Mouse (Mus musculus) liver, adult 2 months (tissue): ENCODE results near the gene Nr2e1. TPM values are rescaled to one million over a fixed set of nuclear protein-coding genes. Genes with fewer than 3 reads are reported as not detected.

ENCODE experiments used
- DNase-seq: peaks from one replicate; pipeline ENCODE4 v3.0.0-alpha.2; 2011; ENCODE audit warnings: low read depth, low spot score; ENCODE audit errors: extremely low read depth
- H3K27ac ChIP-seq: fragments of 200-500 bp; replicated peaks from 2 replicates; pipeline ENCODE4 v1.5.1; 2012; ENCODE audit warnings: low read depth, mild to moderate bottlenecking, control low read depth, inconsistent platforms, low read length; ENCODE audit not compliant: insufficient read depth
- H3K27me3 ChIP-seq: fragments of 200-500 bp; 2 replicates; pipeline ENCODE4 v1.6.1; 2012; ENCODE audit warnings: mild to moderate bottlenecking, moderate library complexity, low read length, inconsistent platforms; ENCODE audit not compliant: control insufficient read depth, insufficient read depth
- H3K36me3 ChIP-seq: fragments of 200-500 bp; 2 replicates; pipeline ENCODE4 v1.6.1; 2012; ENCODE audit warnings: low read length, inconsistent platforms; ENCODE audit not compliant: control insufficient read depth, insufficient read depth
- H3K4me1 ChIP-seq: fragments of 200-500 bp; 2 replicates; pipeline ENCODE4 v1.6.1; 2011; ENCODE audit warnings: low read length; ENCODE audit not compliant: control insufficient read depth, insufficient read depth
- H3K4me3 ChIP-seq: fragments of 200-500 bp; 2 replicates; pipeline ENCODE4 v1.5.1; 2011; ENCODE audit warnings: low read depth, mild to moderate bottlenecking, control low read depth, low read length, moderate library complexity; ENCODE audit not compliant: insufficient read depth
- H3K79me2 ChIP-seq: fragments of 200-500 bp; 2 replicates; pipeline ENCODE4 v1.6.1; 2012; ENCODE audit warnings: inconsistent platforms, mild to moderate bottlenecking, low read length, moderate library complexity; ENCODE audit not compliant: control insufficient read depth, insufficient read depth
- H3K9ac ChIP-seq: fragments of 200-500 bp; 2 replicates; pipeline ENCODE4 v1.6.1; 2012; ENCODE audit warnings: low read depth, mild to moderate bottlenecking, control low read depth, inconsistent platforms, low read length
- CTCF ChIP-seq: fragments of 200-500 bp; IDR thresholded peaks from 2 replicates; pipeline ENCODE4 v1.5.1; 2011; ENCODE audit warnings: low read depth, low read length, control low read depth
- POLR2A ChIP-seq: fragments of 200-500 bp; IDR thresholded peaks from 2 replicates; pipeline ENCODE4 v1.6.1; 2011; ENCODE audit warnings: low read length, control low read depth; ENCODE audit not compliant: insufficient read depth; ENCODE audit errors: extremely low read depth
- WGBS: fragments of 180-500 bp; shearing (Covaris S2); methylation state at CpG from one replicate; pipeline ENCODE4 v1.1.7; 2018; 5-methylcytosine and 5-hydroxymethylcytosine counted together
- polyA plus RNA-seq: library from polyadenylated mRNA; depleted of rRNA; stranded (reverse); fragments of >200 nt; gene quantifications from 2 replicates; pipeline ENCODE4 v1.2.3, GENCODE M21; 2012; rRNA removed
- total RNA-seq: library from RNA; depleted of rRNA; stranded (reverse); fragments of >200 nt; gene quantifications from 2 replicates; pipeline ENCODE4 v1.2.3, GENCODE M21; 2014; rRNA removed

The Nr2e1 gene
- total and polyA plus RNA-seq, 2 experiments: not detected

GRCm38 (mm10) chr10:42522912-42523311 lies 60.5 kb downstream of the Nr2e1 start:
- Histone ChIP-seq H3K36me3 (peaks cover 15% of the 10 kb centered on the region; the same call in 1 of the 2 replicates), H3K4me3 (no peak overlapping the region), H3K9ac (no peak overlapping the region), H3K4me1 (peaks cover 9% of the 10 kb centered on the region), H3K79me2 (peaks cover 12% of the 10 kb centered on the region; the same call in 1 of the 2 replicates), H3K27me3 (no peaks in the 10 kb centered on the region), H3K27ac (no peak overlapping the region)
- DNase-seq: peak; percentile 42
- 32% methylated on average over 2 of the region's 2 CpGs for WGBS
- TF ChIP-seq POLR2A (no peak), CTCF (no peak)

GRCm38 (mm10) chr10:42521315-42521981 lies 62.0 kb downstream of the Nr2e1 start:
- Histone ChIP-seq H3K4me3 (no peak overlapping the region), H3K27me3 (no peaks in the 10 kb centered on the region), H3K27ac (0 out of 2 replicates have a peak overlapping the region, but pooled peaks have one; percentile 5), H3K36me3 (peaks cover 12% of the 10 kb centered on the region), H3K79me2 (peaks cover 18% of the 10 kb centered on the region), H3K9ac (no peak overlapping the region), H3K4me1 (peaks cover 8% of the 10 kb centered on the region)
- WGBS: 79% methylated on average over 5 of the region's 5 CpGs
- no peak for DNase-seq
- TF ChIP-seq POLR2A (no peak), CTCF (no peak)

DNA sequence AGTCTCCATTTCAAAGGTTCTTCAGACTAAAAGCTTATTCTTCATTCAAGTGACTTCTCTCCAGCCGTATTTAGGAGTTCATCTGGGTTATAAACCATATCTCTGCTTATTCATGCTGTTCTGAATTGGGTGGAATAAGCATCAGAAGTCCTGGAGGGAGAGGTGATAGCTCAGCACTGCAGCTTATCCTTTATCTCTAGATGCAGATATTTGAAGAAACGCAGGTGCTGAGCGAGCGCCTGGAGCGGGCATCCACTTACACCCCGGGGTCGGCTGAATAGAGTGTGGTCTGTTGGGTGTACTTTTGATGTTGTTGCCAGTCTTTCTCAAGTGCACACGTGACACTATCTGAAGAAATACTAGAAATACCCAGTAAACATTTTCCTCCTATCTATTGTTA lies 65.1 kb downstream of the Nr2e1 start:
- no peak for DNase-seq
- Histone ChIP-seq H3K4me1 (peaks cover 8% of the 10 kb centered on the region; the same call in 1 of the 2 replicates), H3K4me3 (no peak overlapping the region), H3K27me3 (no peaks in the 10 kb centered on the region), H3K27ac (no peak overlapping the region), H3K9ac (no peak overlapping the region), H3K36me3 (peaks cover 4% of the 10 kb centered on the region), H3K79me2 (peaks cover 19% of the 10 kb centered on the region)
- TF ChIP-seq CTCF: no peak
- TF ChIP-seq POLR2A: no peak
- 84% methylated on average over 8 of the region's 8 CpGs for WGBS

- TF ChIP-seq POLR2A (no peak), CTCF (no peak)
- H3K27ac ChIP-seq: no peak overlapping the region
- peaks cover 2% of the 10 kb centered on the region for H3K36me3 ChIP-seq
- H3K4me3 ChIP-seq: no peak overlapping the region
- H3K4me1 ChIP-seq: no peaks in the 10 kb centered on the region; the same call in 1 of the 2 replicates
- H3K27me3 ChIP-seq: no peaks in the 10 kb centered on the region
- no peak for DNase-seq
- H3K9ac ChIP-seq: no peak overlapping the region
- H3K79me2 ChIP-seq: peaks cover 34% of the 10 kb centered on the region
Measured at GRCm38 (mm10) chr10:42514125-42514524, 69.3 kb downstream of the Nr2e1 start.

Other genes with a start within 250 kb of the Nr2e1 start
- 9.3 and 10.2 TPM in 2 replicates for gene Afg1l, start 105.1 kb downstream of the Nr2e1 start, total RNA-seq
- 3.3 and 4.2 TPM in 2 replicates for gene Afg1l, start 105.1 kb downstream of the Nr2e1 start, polyA plus RNA-seq
- gene Snx3, start 81.6 kb downstream of the Nr2e1 start, total RNA-seq: 26.9 and 31.7 TPM in 2 replicates
- gene Snx3, start 81.6 kb downstream of the Nr2e1 start, polyA plus RNA-seq: 146 and 169 TPM in 2 replicates
- gene Ostm1, start 190 bp upstream of the Nr2e1 start, total RNA-seq: 13.3 and 15.4 TPM in 2 replicates
- gene Ostm1, start 190 bp upstream of the Nr2e1 start, polyA plus RNA-seq: 7.0 and 7.2 TPM in 2 replicates
- gene Sec63, start 177.9 kb upstream of the Nr2e1 start, total RNA-seq: 36.7 and 42.8 TPM in 2 replicates
- 12.5 and 13.6 TPM in 2 replicates for gene Sec63, start 177.9 kb upstream of the Nr2e1 start, polyA plus RNA-seq